Mouse (Mus musculus) stomach, postnatal 0 days (tissue): Measurements from ENCODE around the gene Cdh26.

Experiments
- CTCF ChIP-seq: IDR thresholded peaks from 2 replicates; pipeline ENCODE4 v1.5.1; 2016; ENCODE audit warnings: antibody characterized with exemption, low read depth, mild to moderate bottlenecking, moderate library complexity
- EP300 ChIP-seq: optimal IDR thresholded peaks from 2 replicates; pipeline ENCODE3; 2016; ENCODE audit warnings: antibody characterized with exemption

- no peak for TF ChIP-seq CTCF
- TF ChIP-seq EP300: no peak
Observed at GRCm38 (mm10) chr2:178427181-178427580, 3.1 kb upstream of the Cdh26 start.
